Mouse (Mus musculus) CH12.LX (cell line): ENCODE results near the gene Snap25. TPM values are rescaled to one million over a fixed set of nuclear protein-coding genes. Genes with fewer than 3 reads are reported as not detected.

Source experiments
- DNase-seq: peaks from one replicate; pipeline ENCODE4 v3.0.0-alpha.2; 2013; ENCODE audit errors: extremely low read depth
- H3K27ac ChIP-seq: 2 replicates; pipeline ENCODE4 v1.5.1; 2012; ENCODE audit warnings: low read depth, mild to moderate bottlenecking, control low read depth, moderate library complexity; ENCODE audit not compliant: insufficient read depth
- H3K27me3 ChIP-seq: replicated peaks from 2 replicates; pipeline ENCODE3; 2012; ENCODE audit warnings: inconsistent platforms
- H3K36me3 ChIP-seq, 2 experiments: replicated peaks in 1 of 2; 2 replicates each; pipeline versions ENCODE3 to v1.6.1; 2012; ENCODE audit warnings: inconsistent platforms in 1 of 2, low read length in 1 of 2, mild to moderate bottlenecking in 1 of 2, mixed read lengths in 1 of 2, moderate library complexity in 1 of 2; ENCODE audit not compliant: control insufficient read depth in 1 of 2, insufficient read depth in 1 of 2
- H3K4me1 ChIP-seq, 2 experiments: 2 replicates each; pipeline ENCODE4 v1.6.1; 2012; ENCODE audit warnings: inconsistent platforms in 1 of 2, moderate library complexity in 1 of 2; ENCODE audit not compliant: insufficient read depth in 2 of 2, control insufficient read depth in 1 of 2
- H3K4me2 ChIP-seq: 2 replicates; pipeline ENCODE4 v1.6.1; 2012; ENCODE audit warnings: low read depth, mild to moderate bottlenecking, control low read depth; ENCODE audit not compliant: poor library complexity, insufficient read depth, severe bottlenecking
- H3K4me3 ChIP-seq, 3 experiments: fragments of 150-350 bp in 1 of 3; sonication (generic) in 1 of 3; replicated peaks in 1 of 3; 2 replicates each; pipeline versions ENCODE3 to v1.5.1; 2011 to 2012; ENCODE audit warnings: low read depth in 2 of 3, low read length in 2 of 3, mild to moderate bottlenecking in 2 of 3, moderate library complexity in 2 of 3, control low read depth in 1 of 3, improper control_type of control experiment in 1 of 3, inconsistent platforms in 1 of 3, mixed read lengths in 1 of 3; ENCODE audit not compliant: poor library complexity in 1 of 3
- H3K79me2 ChIP-seq: replicated peaks from 2 replicates; pipeline ENCODE4 v1.6.1; 2012; ENCODE audit warnings: mild to moderate bottlenecking, moderate library complexity; ENCODE audit not compliant: control insufficient read depth, poor library complexity, insufficient read depth, severe bottlenecking; ENCODE audit errors: extremely low read depth
- H3K9ac ChIP-seq: 2 replicates; pipeline ENCODE4 v1.6.1; 2012; ENCODE audit warnings: low read depth, mild to moderate bottlenecking, control low read depth, moderate library complexity; ENCODE audit not compliant: insufficient read depth
- H3K9me3 ChIP-seq: replicated peaks from 2 replicates; pipeline ENCODE3; 2012; ENCODE audit warnings: low read length, inconsistent platforms, mixed read lengths
- BHLHE40 ChIP-seq: IDR thresholded peaks from 2 replicates; pipeline ENCODE4 v1.6.1; 2011; ENCODE audit warnings: mild to moderate bottlenecking, low read depth, low read length, improper control_type of control experiment
- CHD1 ChIP-seq: IDR thresholded peaks from 2 replicates; pipeline ENCODE4 v1.6.1; 2012; ENCODE audit warnings: low read depth, low read length, improper control_type of control experiment, inconsistent platforms
- E2F4 ChIP-seq: IDR thresholded peaks from 2 replicates; pipeline ENCODE4 v1.6.1; 2011; ENCODE audit warnings: low read depth, low read length, improper control_type of control experiment; ENCODE audit not compliant: insufficient replicate concordance
- ETS1 ChIP-seq: conservative IDR thresholded peaks from 2 replicates; pipeline ENCODE4 v1.6.1; 2012; ENCODE audit warnings: low read depth, mild to moderate bottlenecking, inconsistent platforms, low read length, improper control_type of control experiment, moderate library complexity
- IRF4 ChIP-seq: IDR thresholded peaks from 2 replicates; pipeline ENCODE4 v1.6.1; 2014; ENCODE audit warnings: low read depth, mild to moderate bottlenecking, inconsistent platforms, low read length, improper control_type of control experiment
- JUND ChIP-seq: conservative IDR thresholded peaks from 2 replicates; pipeline ENCODE4 v1.6.1; 2011; ENCODE audit warnings: low read depth, low read length, improper control_type of control experiment
- KAT2A ChIP-seq: IDR thresholded peaks from 2 replicates; pipeline ENCODE4 v1.6.1; 2012; ENCODE audit warnings: low read length, improper control_type of control experiment, inconsistent platforms; ENCODE audit not compliant: insufficient replicate concordance
- MAX ChIP-seq: IDR thresholded peaks from 2 replicates; pipeline ENCODE4 v1.6.1; 2011; ENCODE audit warnings: low read length, improper control_type of control experiment
- MAZ ChIP-seq: IDR thresholded peaks from 2 replicates; pipeline ENCODE4 v1.6.1; 2012; ENCODE audit warnings: low read depth, mild to moderate bottlenecking, inconsistent platforms, low read length, improper control_type of control experiment, moderate library complexity
- NELFE ChIP-seq: IDR thresholded peaks from 2 replicates; pipeline ENCODE4 v1.6.1; 2011; ENCODE audit warnings: low read depth, low read length, improper control_type of control experiment
- PAX5 ChIP-seq: IDR thresholded peaks from 2 replicates; pipeline ENCODE4 v1.6.1; 2012; ENCODE audit warnings: low read length, inconsistent platforms, mixed read lengths
- POLR2AphosphoS2 ChIP-seq: IDR thresholded peaks from 2 replicates; pipeline ENCODE4 v1.6.1; 2011; ENCODE audit warnings: low read depth, low read length, improper control_type of control experiment
- RCOR1 ChIP-seq: conservative IDR thresholded peaks from 2 replicates; pipeline ENCODE4 v1.6.1; 2012; ENCODE audit warnings: low read depth, mild to moderate bottlenecking, inconsistent platforms, low read length, improper control_type of control experiment
- SIN3A ChIP-seq: IDR thresholded peaks from 2 replicates; pipeline ENCODE4 v1.6.1; 2012; ENCODE audit warnings: low read length, improper control_type of control experiment, inconsistent platforms
- USF1 ChIP-seq: IDR thresholded peaks from 2 replicates; pipeline ENCODE4 v1.6.1; 2014; ENCODE audit warnings: low read depth, mild to moderate bottlenecking, inconsistent platforms, low read length, improper control_type of control experiment
- ZC3H11A ChIP-seq: IDR thresholded peaks from 2 replicates; pipeline ENCODE4 v1.6.1; 2012; ENCODE audit warnings: low read depth, mild to moderate bottlenecking, inconsistent platforms, low read length, improper control_type of control experiment
- ZKSCAN1 ChIP-seq: IDR thresholded peaks from 2 replicates; pipeline ENCODE4 v1.6.1; 2012; ENCODE audit warnings: low read depth, inconsistent platforms, low read length, improper control_type of control experiment, borderline replicate concordance
- ZMIZ1 ChIP-seq: IDR thresholded peaks from 2 replicates; pipeline ENCODE4 v1.6.1; 2012; ENCODE audit warnings: low read depth, mild to moderate bottlenecking, inconsistent platforms, low read length, improper control_type of control experiment
- ZNF384 ChIP-seq: IDR thresholded peaks from 2 replicates; pipeline ENCODE4 v1.6.1; 2012; ENCODE audit warnings: low read depth, low read length, improper control_type of control experiment, inconsistent platforms
- dilution Hi-C: fragments of 300-500 bp; cut with MboI; formaldehyde crosslinking; loops from 2 replicates; pipeline ENCODE4 v1.14.3; 2020; ENCODE audit warnings: low sequenced_read_pairs; ENCODE audit not compliant: extremely low pct_unique_long_range_greater_than_20kb, extremely low pct_ligation_motif_present
- in situ Hi-C: fragments of 300-500 bp; cut with MboI; formaldehyde crosslinking; loops from 3 replicates; pipeline ENCODE4 v1.14.3; 2019; ENCODE audit warnings: low sequenced_read_pairs, low pct_ligation_motif_present, low pct_unique_long_range_greater_than_20kb, mixed read lengths
- polyA plus RNA-seq: library from polyadenylated mRNA; unstranded; fragments of >175 nt; gene quantifications from 2 replicates; pipeline ENCODE4 v1.2.1, GENCODE M21; 2012; ENCODE audit warnings: low read depth; ENCODE audit not compliant: insufficient read length
- total RNA-seq, 2 experiments: library from RNA; depleted of rRNA; stranded (reverse); fragments of 300-350 nt in 1 of 2; fragments of >200 nt in 1 of 2; gene quantifications; 2 replicates each; pipeline ENCODE4 v1.2.3; 2012 to 2014

Snap25 gene
- total and polyA plus RNA-seq, 3 experiments = 0.11 TPM; not detected in 2

- no peak for DNase-seq
- no peaks in the 10 kb centered on the region for H3K79me2 ChIP-seq
- H3K36me3 ChIP-seq = no peaks in the 10 kb centered on the region
- dilution Hi-C loops = no loop called here
- no peak overlapping the region for H3K4me3 ChIP-seq
- H3K9ac ChIP-seq = no peak overlapping the region
- peaks cover 2% of the 10 kb centered on the region for H3K27me3 ChIP-seq
- H3K4me1 ChIP-seq = no peaks in the 10 kb centered on the region
- no peak overlapping the region for H3K27ac ChIP-seq
- TF ChIP-seq RCOR1 (no peak), ZC3H11A (no peak), NELFE (no peak), IRF4 (no peak), E2F4 (no peak), KAT2A (no peak), ZNF384 (no peak), USF1 (no peak), ETS1 (no peak), PAX5 (no peak), MAX (no peak), BHLHE40 (no peak), ZKSCAN1 (no peak), ZMIZ1 (no peak), JUND (no peak), POLR2AphosphoS2 (no peak), CHD1 (no peak)
- TF ChIP-seq, all 38 proteins: peak for 0
- in situ Hi-C loops = no loop called here
- Histone ChIP-seq H3K4me2 (no peak overlapping the region), H3K9me3 (no peaks in the 10 kb centered on the region)
Observed at GRCm38 (mm10) chr2:136796518-136796917, 83.3 kb downstream of the Snap25 start.

- no peak for DNase-seq
- H3K79me2 ChIP-seq = no peaks in the 10 kb centered on the region
- H3K4me1 ChIP-seq = no peaks in the 10 kb centered on the region
- H3K4me2 ChIP-seq = no peak overlapping the region
- peaks cover 2% of the 10 kb centered on the region for H3K27me3 ChIP-seq
- TF ChIP-seq MAZ (no peak), SIN3A (no peak), ZKSCAN1 (no peak), ZC3H11A (no peak)
- TF ChIP-seq, all 38 proteins: peak for 0
- Histone ChIP-seq H3K27ac (no peak overlapping the region), H3K9ac (no peak overlapping the region), H3K36me3 (no peaks in the 10 kb centered on the region), H3K4me3 (no peak overlapping the region), H3K9me3 (no peaks in the 10 kb centered on the region)
- dilution Hi-C loops = no loop called here
- in situ Hi-C loops = no loop called here
Observed at GRCm38 (mm10) chr2:136798887-136799430, 85.7 kb downstream of the Snap25 start.
